Mouse (Mus musculus): ENCODE data around the gene Cyp2w1.
A peak's percentile ranks its signal among the peaks of the same experiment; 100 is the strongest.
"Not testable (repeated sequence)": the region's sequence is repeated elsewhere in the genome, so short reads cannot be mapped to it uniquely, and the experiment has no call there.

Cyp2w1 gene

GRCm38 (mm10) chr5:139332590-139333272 lies 19.7 kb upstream of the Cyp2w1 start:
- DNase-seq (ENCODE audit: low spot score) = no peak

- DNase-seq (ENCODE audit: low spot score) = no peak
Measured at GRCm38 (mm10) chr5:139333301-139334013, 19.0 kb upstream of the Cyp2w1 start.

DNA sequence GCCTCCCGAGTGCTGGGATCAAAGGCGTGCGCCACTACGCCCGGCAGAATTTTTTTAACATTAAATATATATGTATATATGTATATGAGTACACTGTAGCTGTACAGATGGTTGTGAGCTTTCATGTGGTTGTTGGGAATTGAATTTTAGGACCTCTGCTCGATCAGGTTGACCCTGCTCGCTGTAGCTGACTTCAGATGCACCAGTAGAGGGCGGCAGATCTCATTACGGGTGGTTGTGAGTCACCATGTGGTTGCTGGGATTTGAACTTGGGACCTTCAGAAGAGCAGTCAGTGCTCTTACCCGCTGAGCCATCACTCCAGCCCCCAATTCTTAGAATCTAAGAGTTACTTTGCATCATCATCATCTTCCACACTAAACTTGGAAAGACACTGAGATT lies 18.0 kb upstream of the Cyp2w1 start:
- DNase-seq (ENCODE audit: low spot score) = not testable (repeated sequence)

DNA sequence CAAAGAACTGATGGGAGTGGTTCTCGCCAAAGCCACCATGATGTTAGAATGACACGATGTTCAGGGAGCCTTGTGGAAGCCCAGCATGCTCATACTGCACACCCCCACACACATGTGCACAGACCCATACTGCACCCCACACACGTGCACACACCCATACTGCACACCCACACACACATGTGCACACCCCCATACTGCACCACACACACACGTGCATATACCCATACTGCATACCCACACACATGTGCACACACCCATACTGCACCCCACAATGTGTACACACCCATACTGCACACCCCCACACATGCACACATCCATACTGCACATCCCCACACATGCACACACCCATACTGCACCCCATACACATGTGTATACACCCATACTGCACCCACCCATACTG lies 16.8 kb upstream of the Cyp2w1 start:
- no peak for DNase-seq (ENCODE audit: low spot score)

DNA sequence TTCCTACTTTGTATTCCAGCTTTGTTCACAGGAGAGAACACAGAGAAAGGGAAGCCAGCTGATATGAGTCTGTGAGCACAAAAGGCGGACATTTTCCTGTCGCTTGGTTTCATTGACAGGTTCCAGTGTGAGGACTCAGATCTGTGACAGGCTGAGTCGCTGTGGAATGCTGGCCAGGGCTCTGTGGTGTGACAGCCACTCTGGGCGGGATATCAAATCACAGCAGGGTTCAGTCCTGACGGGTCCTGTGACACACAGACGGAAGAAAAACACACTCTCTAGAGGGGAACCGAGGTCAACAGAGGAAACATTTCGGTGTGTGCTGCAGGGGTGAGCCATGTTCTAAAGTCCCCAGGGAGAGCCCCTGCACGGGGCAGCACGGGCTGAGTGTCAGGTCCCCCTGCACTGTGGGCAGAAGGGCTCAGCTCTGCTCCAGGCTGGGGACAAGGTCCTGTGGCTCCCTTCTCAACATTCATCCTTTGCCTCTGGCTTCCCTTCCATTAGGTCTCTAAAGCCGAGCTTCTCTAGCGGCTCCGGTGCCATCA lies 14.5 kb upstream of the Cyp2w1 start:
- no peak for DNase-seq (ENCODE audit: low spot score)

DNA sequence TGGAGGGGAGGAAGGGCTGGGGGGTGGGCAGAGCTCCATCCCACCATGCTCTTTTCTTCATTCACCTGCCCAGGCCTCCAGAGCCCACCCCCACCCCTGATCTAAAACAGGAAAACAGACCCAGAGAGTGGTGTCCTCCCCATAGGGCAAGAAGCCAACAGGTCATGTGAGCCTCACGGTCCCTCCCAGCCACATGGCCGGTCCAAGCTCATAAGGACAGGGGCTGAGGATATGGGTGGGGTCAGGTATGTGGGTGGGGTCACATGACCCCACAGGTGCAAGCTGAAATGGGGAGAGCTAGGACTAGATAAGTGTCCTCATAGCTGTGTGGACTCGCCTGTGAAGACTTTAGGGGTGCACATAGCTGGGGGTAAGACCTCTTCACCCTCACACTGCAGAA lies 14.0 kb upstream of the Cyp2w1 start:
- DNase-seq (ENCODE audit: low spot score) = no peak

DNA sequence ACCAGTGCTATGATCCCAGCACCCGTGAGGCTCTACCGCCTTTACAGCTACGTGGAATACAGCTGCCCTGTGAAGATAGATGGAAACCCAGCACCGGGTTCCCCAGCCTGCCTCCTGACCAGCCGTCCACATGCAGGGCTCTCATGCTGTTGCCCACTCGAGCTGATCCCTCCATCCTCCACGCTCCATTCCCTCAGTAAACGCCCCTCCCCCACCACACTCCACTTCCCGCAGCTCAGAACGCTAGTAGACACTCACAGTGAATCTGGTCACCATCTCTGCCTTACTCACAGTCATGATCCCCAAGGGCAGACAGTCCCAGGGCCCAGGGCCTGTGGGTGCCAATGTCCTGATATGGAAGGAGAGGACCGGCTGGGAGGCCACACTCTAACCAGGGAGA lies 13.5 kb upstream of the Cyp2w1 start:
- DNase-seq (ENCODE audit: low spot score) = no peak

GRCm38 (mm10) chr5:139344021-139344686 lies 8.3 kb upstream of the Cyp2w1 start:
- DNase-seq (ENCODE audit: low spot score) = peak; percentile 82

- DNase-seq (ENCODE audit: low spot score) = peak; percentile 94
Measured at GRCm38 (mm10) chr5:139344687-139345363, 7.6 kb upstream of the Cyp2w1 start.

GRCm38 (mm10) chr5:139345364-139345714 lies 7.1 kb upstream of the Cyp2w1 start:
- DNase-seq (ENCODE audit: low spot score) = no peak

DNA sequence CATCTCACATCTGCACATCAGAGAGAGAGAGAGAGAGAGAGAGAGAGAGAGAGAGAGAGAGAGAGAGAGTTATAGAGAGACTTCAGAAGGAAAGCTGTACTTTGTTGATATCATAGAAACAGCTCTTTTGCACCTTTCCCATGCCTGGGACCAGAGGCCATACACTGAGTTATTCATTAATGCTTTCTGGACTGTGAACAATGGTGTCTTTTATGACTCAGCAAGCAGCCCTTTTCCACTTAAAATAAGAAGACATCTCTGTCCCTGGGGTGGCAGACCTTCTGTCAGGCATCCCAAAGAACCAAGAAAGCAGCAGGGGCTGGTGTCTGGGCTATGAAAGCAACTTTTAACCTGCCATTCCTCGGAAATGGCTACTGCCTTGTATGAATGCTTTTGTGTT lies 5.2 kb upstream of the Cyp2w1 start:
- no peak for DNase-seq (ENCODE audit: low spot score)

DNA sequence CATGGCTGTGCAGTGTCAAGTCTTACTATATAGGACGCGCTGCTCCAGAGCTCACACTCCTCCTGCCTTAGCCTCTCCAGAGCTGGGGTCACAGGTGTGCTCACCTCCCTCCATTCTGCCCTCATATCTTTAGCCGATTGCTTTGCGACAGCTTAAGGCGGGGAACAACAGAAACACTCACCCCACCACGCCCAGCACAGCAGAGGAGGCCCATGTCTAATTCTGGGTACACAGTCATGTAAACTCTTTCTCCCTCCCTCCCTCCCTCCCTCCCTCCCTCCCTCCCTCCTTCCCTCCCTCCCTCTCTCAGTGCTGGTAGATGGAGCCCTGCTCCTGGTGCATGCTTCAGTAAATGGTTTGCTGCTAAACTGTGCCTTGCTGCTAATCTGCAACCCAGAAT lies 2.7 kb upstream of the Cyp2w1 start:
- DNase-seq (ENCODE audit: low spot score) = no peak

GRCm38 (mm10) chr5:139351134-139351533 lies 1.3 kb upstream of the Cyp2w1 start, which contains the start of gene Cox19:
TSS of gene Cox19 (minus strand) at chr5:139351418.
- no peak for DNase-seq (ENCODE audit: low spot score)

DNA sequence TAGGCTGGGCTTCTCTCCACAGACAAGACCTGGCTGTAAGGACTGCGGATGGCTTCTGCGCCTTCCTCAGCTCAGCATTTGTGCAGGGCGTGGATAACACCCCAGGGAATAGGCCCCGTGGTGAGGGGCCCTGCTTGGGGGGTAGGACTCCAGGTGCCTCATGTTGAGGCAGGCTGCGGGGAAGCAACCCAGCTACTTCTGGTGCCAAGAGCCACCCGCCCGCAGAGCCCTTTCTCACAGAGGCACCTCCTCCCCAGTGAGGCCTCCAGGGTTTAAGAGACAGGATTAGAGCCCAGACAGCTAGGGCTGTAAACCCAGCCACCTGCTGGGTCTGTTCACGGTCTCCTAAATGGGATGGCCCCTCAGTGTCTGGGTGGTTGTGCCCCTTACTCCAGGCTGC lies 789 bp upstream of the Cyp2w1 start:
- DNase-seq (ENCODE audit: low spot score) = no peak

- DNase-seq (ENCODE audit: low spot score) = no peak
Measured at GRCm38 (mm10) chr5:139353496-139353895, 1.1 kb downstream of the Cyp2w1 start.

DNA sequence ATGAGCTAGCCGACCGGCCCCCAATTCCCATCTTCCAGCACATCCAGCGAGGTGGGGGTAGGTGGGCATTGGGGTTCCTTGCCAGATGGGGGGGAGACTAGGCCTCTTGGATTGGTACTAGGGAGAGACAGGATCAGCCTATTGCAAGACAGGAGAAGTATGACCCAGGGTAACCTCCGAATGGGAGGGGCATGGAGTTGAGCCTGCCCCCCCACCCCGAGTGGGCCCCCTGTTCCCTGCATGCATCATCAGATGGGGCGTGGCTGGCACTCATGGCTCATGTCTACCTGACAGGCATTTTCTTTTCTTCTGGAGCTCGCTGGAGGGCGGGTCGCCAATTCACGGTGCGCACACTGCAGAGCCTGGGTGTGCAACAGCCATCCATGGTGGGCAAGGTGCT lies 1.5 kb downstream of the Cyp2w1 start:
- DNase-seq (ENCODE audit: low spot score) = no peak

DNA sequence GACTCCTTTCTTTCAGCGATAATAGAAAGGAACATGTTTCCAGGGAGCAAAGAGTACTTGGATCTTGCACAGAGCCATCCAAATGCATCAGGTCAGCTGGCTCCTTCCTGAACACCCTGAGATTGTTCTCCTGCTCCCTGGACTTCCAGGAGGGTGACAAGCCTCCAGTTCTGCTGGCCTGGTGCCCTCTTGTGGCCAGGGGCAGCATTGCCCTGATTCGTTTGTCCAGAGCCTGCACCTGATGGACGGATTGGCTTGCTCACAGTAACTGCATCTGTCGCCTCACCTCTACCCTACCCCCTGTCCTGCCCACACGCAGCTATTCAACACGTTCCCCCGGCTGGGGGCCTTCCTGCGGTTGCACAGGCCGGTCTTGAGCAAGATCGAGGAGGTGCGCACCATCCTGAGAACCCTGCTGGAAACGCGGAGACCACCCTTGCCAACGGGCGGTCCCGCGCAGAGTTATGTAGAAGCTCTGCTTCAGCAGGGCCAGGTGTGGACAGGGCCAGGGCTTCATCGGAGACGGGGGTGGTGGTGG lies 2.9 kb downstream of the Cyp2w1 start:
- DNase-seq (ENCODE audit: low spot score) = peak; percentile 80

- no peak for DNase-seq (ENCODE audit: low spot score)
Measured at GRCm38 (mm10) chr5:139358653-139359052, 6.2 kb downstream of the Cyp2w1 start.

GRCm38 (mm10) chr5:139359244-139359643 lies 6.8 kb downstream of the Cyp2w1 start:
- DNase-seq (ENCODE audit: low spot score) = no peak

DNA sequence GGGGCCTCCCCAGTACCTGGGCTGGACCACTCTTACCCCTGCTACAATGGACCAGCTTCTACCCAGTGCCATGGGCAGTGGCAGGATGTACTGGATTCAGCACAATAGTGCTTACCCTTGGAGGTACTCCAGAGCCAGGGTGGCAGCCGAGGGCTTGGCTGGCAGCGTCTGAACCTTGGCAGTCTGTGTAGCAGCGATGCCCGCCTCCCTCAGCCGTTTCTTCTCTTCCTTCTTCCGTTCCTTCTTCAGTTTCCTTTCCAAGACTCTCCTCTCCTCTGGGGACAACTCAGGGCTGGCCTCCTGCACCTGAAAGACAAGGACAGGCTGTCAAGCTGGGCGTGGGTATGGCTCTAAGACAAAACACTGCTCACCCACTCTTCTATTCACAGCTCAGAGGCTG lies 11.4 kb downstream of the Cyp2w1 start:
- DNase-seq (ENCODE audit: low spot score) = no peak

DNA sequence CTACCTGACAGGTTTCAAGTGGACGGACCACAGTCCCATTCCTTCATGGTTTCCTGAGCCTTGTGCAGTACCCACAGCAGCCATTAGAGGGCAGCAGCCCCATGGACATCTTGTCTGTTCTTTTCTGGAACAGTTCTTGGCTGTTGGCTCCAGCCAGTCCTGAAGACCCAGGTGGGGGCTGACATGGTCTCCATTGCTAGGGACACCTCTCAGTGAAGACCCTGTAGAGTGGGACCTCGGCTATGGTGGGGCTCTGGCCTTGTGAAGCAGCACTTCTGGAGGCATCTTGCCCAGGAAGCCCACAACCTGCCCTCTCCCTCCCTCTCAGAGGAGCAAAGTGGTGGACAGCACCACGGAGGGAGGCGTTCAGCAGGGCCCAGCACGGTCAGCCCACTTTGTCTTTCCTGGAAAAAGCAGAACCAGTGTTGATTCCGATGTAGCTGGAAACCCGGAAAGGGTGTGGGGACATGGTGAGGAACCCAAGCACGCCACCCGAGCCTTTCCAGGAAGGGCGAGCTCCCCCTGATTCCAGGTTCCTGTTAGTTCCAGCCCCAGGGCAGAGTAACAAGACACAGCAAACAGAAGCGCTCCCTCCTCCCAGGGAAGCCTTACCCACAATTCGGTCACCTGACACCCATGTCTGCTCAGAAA lies 12.0 kb downstream of the Cyp2w1 start:
- peak; percentile 93 for DNase-seq (ENCODE audit: low spot score)

Measured in layer of hippocampus, adult 11-12 months (tissue).